8 mouse cellular contexts compared by ENCODE assay signal in genomic region chrX:75672976-75673375, GRCm38 (mm10).
DNase-seq lines count a peak whose midpoint lies in the region; ATAC-seq lines count a peak whose summit lies in the region.

No protein-coding gene starts in this region.

- H3K27me3 ChIP-seq in forebrain, embryonic 16.5 days (replicated peaks; ENCODE audit: control insufficient read depth, insufficient read depth, low read length): no peaks in the 10 kb centered on the region
- H3K27me3 ChIP-seq in kidney, embryonic 15.5 days: no peaks in the 10 kb centered on the region
- no peaks in the 10 kb centered on the region for H3K27me3 ChIP-seq in midbrain, embryonic 12.5 days

- peak overlapping the region; percentile 35 for H3K4me2 ChIP-seq in forebrain, embryonic 16.5 days (ENCODE audit: low read length)
- peak overlapping the region; percentile 45 for H3K4me2 ChIP-seq in kidney, embryonic 15.5 days
- peak overlapping the region; percentile 31 for H3K4me2 ChIP-seq in midbrain, embryonic 12.5 days (replicated peaks)

- H3K27ac ChIP-seq in forebrain, embryonic 16.5 days (ENCODE audit: low read length): no peak overlapping the region
- H3K27ac ChIP-seq in kidney, embryonic 15.5 days: no peak overlapping the region
- no peak overlapping the region for H3K27ac ChIP-seq in midbrain, embryonic 12.5 days (replicated peaks)

- H3K4me3 ChIP-seq in forebrain, embryonic 16.5 days (replicated peaks; ENCODE audit: low read length): peak overlapping the region; percentile 3; the same call in 1 of the 2 replicates
- peak overlapping the region; percentile 23 for H3K4me3 ChIP-seq in kidney, embryonic 15.5 days (replicated peaks)
- H3K4me3 ChIP-seq in midbrain, embryonic 12.5 days: 0 out of 2 replicates have a peak overlapping the region, but pooled peaks have one; percentile 17

- WGBS in forebrain, embryonic 16.5 days: 88% methylated on average over 13 of the region's 13 CpGs
- 80% methylated on average over 13 of the region's 13 CpGs for whole genome bisulfite sequencing in kidney, embryonic 15.5 days
- 76% methylated on average over 13 of the region's 13 CpGs for WGBS in midbrain, embryonic 12.5 days

- H3K9ac ChIP-seq in forebrain, embryonic 16.5 days (replicated peaks; ENCODE audit: low read depth, low read length): peak overlapping the region; percentile 6
- 0 out of 2 replicates have a peak overlapping the region, but pooled peaks have one; percentile 17 for H3K9ac ChIP-seq in kidney, embryonic 15.5 days
- 0 out of 2 replicates have a peak overlapping the region, but pooled peaks have one; percentile 4 for H3K9ac ChIP-seq in midbrain, embryonic 12.5 days (replicated peaks)

- H3K4me1 ChIP-seq in forebrain, embryonic 16.5 days (replicated peaks; ENCODE audit: control insufficient read depth, insufficient read depth, low read length): no peaks in the 10 kb centered on the region
- H3K4me1 ChIP-seq in kidney, embryonic 15.5 days: no peaks in the 10 kb centered on the region
- no peaks in the 10 kb centered on the region for H3K4me1 ChIP-seq in midbrain, embryonic 12.5 days

- H3K9me3 ChIP-seq in forebrain, embryonic 16.5 days (ENCODE audit: control insufficient read depth, low read length): peaks cover 5% of the 10 kb centered on the region; the same call in 1 of the 2 replicates
- no peaks in the 10 kb centered on the region for H3K9me3 ChIP-seq in kidney, embryonic 15.5 days (replicated peaks)
- H3K9me3 ChIP-seq in midbrain, embryonic 12.5 days: no peaks in the 10 kb centered on the region

- peak; percentile 1 to 6 for DNase-seq in kidney, adult 8-10 months
- DNase-seq in kidney, postnatal 14 days: no peak
- DNase-seq in adrenal gland, postnatal 14 days: peak; percentile 15
- DNase-seq in thymus, postnatal 0 days (ENCODE audit: low spot score): peak; percentile 2

- H3K36me3 ChIP-seq in forebrain, embryonic 16.5 days (ENCODE audit: control insufficient read depth, insufficient read depth): no peaks in the 10 kb centered on the region
- no peaks in the 10 kb centered on the region for H3K36me3 ChIP-seq in kidney, embryonic 15.5 days
- H3K36me3 ChIP-seq in midbrain, embryonic 12.5 days: no peaks in the 10 kb centered on the region

- ATAC-seq in forebrain, embryonic 16.5 days: no peak
- no peak for ATAC-seq in kidney, embryonic 15.5 days (replicated peaks; ENCODE audit: low FRiP score)
- peak; percentile 1; the same call in 1 of the 2 replicates for ATAC-seq in midbrain, embryonic 12.5 days (ENCODE audit: low FRiP score, low read depth)
- ATAC-seq in monocyte, adult 5-6 weeks (replicated peaks; ENCODE audit: insufficient number of reproducible peaks, low FRiP score, low TSS enrichment, poor library complexity, severe bottlenecking): no peak
